Mouse (Mus musculus): ENCODE results near the gene Tcf7l1. TPM values are rescaled to one million over a fixed set of nuclear protein-coding genes. Genes with fewer than 3 reads are reported as not detected.

Tcf7l1 gene
- polyA plus RNA-seq, 1 experiment = 6.0 TPM

GRCm38 (mm10) chr6:72682238-72682637 lies 106.8 kb downstream of the Tcf7l1 start:
- H3K27ac ChIP-seq (ENCODE audit: control insufficient read depth, insufficient read depth, low read length) = no peak overlapping the region
- no peaks in the 10 kb centered on the region for H3K27me3 ChIP-seq (ENCODE audit: control insufficient read depth, insufficient read depth, low read length)
- TF ChIP-seq CTCF (IDR thresholded peaks at IDR 0.05; ENCODE audit: borderline replicate concordance, control insufficient read depth, extremely low read depth, insufficient read depth, low read length, poor library complexity) (no peak), POLR2A (IDR thresholded peaks at IDR 0.05; ENCODE audit: control insufficient read depth, extremely low read depth, insufficient read depth, low read length, poor library complexity) (no peak)
- DNase-seq = no peak
- H3K36me3 ChIP-seq (ENCODE audit: control insufficient read depth, insufficient read depth, low read length) = no peaks in the 10 kb centered on the region
- WGBS = 85% methylated on average over 4 of the region's 4 CpGs
- H3K4me1 ChIP-seq (replicated peaks; ENCODE audit: control insufficient read depth, insufficient read depth, low read length) = no peaks in the 10 kb centered on the region
- no peak overlapping the region for H3K4me3 ChIP-seq (ENCODE audit: control insufficient read depth, insufficient read depth, low read length)

GRCm38 (mm10) chr6:72680936-72681335 lies 108.1 kb downstream of the Tcf7l1 start:
- no peak for TF ChIP-seq CTCF (IDR thresholded peaks at IDR 0.05; ENCODE audit: borderline replicate concordance, control insufficient read depth, extremely low read depth, insufficient read depth, low read length, poor library complexity)
- TF ChIP-seq POLR2A (IDR thresholded peaks at IDR 0.05; ENCODE audit: control insufficient read depth, extremely low read depth, insufficient read depth, low read length, poor library complexity) = no peak
- no peak overlapping the region for H3K4me3 ChIP-seq (ENCODE audit: control insufficient read depth, insufficient read depth, low read length)
- WGBS = 87% methylated on average over 9 of the region's 9 CpGs
- H3K27ac ChIP-seq (ENCODE audit: control insufficient read depth, insufficient read depth, low read length) = no peak overlapping the region
- H3K4me1 ChIP-seq (replicated peaks; ENCODE audit: control insufficient read depth, insufficient read depth, low read length) = no peaks in the 10 kb centered on the region
- DNase-seq = no peak
- no peaks in the 10 kb centered on the region for H3K36me3 ChIP-seq (ENCODE audit: control insufficient read depth, insufficient read depth, low read length)
- H3K27me3 ChIP-seq (ENCODE audit: control insufficient read depth, insufficient read depth, low read length) = no peaks in the 10 kb centered on the region

- Histone ChIP-seq H3K36me3 (ENCODE audit: control insufficient read depth, insufficient read depth, low read length) (no peaks in the 10 kb centered on the region), H3K27me3 (ENCODE audit: control insufficient read depth, insufficient read depth, low read length) (no peaks in the 10 kb centered on the region), H3K27ac (ENCODE audit: control insufficient read depth, insufficient read depth, low read length) (no peak overlapping the region), H3K4me1 (replicated peaks; ENCODE audit: control insufficient read depth, insufficient read depth, low read length) (no peaks in the 10 kb centered on the region), H3K4me3 (ENCODE audit: control insufficient read depth, insufficient read depth, low read length) (no peak overlapping the region)
- TF ChIP-seq CTCF (IDR thresholded peaks at IDR 0.05; ENCODE audit: borderline replicate concordance, control insufficient read depth, extremely low read depth, insufficient read depth, low read length, poor library complexity) (no peak), POLR2A (IDR thresholded peaks at IDR 0.05; ENCODE audit: control insufficient read depth, extremely low read depth, insufficient read depth, low read length, poor library complexity) (no peak)
- 95% methylated on average over 9 of the region's 9 CpGs for WGBS
- DNase-seq = no peak
Observed at GRCm38 (mm10) chr6:72678631-72679030, 110.4 kb downstream of the Tcf7l1 start.

GRCm38 (mm10) chr6:72677510-72678220 lies 111.4 kb downstream of the Tcf7l1 start:
- Histone ChIP-seq H3K27ac (ENCODE audit: control insufficient read depth, insufficient read depth, low read length) (no peak overlapping the region), H3K4me3 (ENCODE audit: control insufficient read depth, insufficient read depth, low read length) (no peak overlapping the region), H3K36me3 (ENCODE audit: control insufficient read depth, insufficient read depth, low read length) (no peaks in the 10 kb centered on the region), H3K27me3 (ENCODE audit: control insufficient read depth, insufficient read depth, low read length) (no peaks in the 10 kb centered on the region), H3K4me1 (replicated peaks; ENCODE audit: control insufficient read depth, insufficient read depth, low read length) (no peaks in the 10 kb centered on the region)
- TF ChIP-seq POLR2A (IDR thresholded peaks at IDR 0.05; ENCODE audit: control insufficient read depth, extremely low read depth, insufficient read depth, low read length, poor library complexity) = no peak
- no peak for TF ChIP-seq CTCF (IDR thresholded peaks at IDR 0.05; ENCODE audit: borderline replicate concordance, control insufficient read depth, extremely low read depth, insufficient read depth, low read length, poor library complexity)
- DNase-seq = no peak
- WGBS = 95% methylated on average over 11 of the region's 11 CpGs

GRCm38 (mm10) chr6:72677079-72677478 lies 112.0 kb downstream of the Tcf7l1 start:
- H3K4me1 ChIP-seq (replicated peaks; ENCODE audit: control insufficient read depth, insufficient read depth, low read length) = no peaks in the 10 kb centered on the region
- no peak overlapping the region for H3K27ac ChIP-seq (ENCODE audit: control insufficient read depth, insufficient read depth, low read length)
- H3K27me3 ChIP-seq (ENCODE audit: control insufficient read depth, insufficient read depth, low read length) = no peaks in the 10 kb centered on the region
- no peak for DNase-seq
- WGBS = 87% methylated on average over 10 of the region's 10 CpGs
- TF ChIP-seq POLR2A (IDR thresholded peaks at IDR 0.05; ENCODE audit: control insufficient read depth, extremely low read depth, insufficient read depth, low read length, poor library complexity) = no peak
- no peak for TF ChIP-seq CTCF (IDR thresholded peaks at IDR 0.05; ENCODE audit: borderline replicate concordance, control insufficient read depth, extremely low read depth, insufficient read depth, low read length, poor library complexity)
- H3K4me3 ChIP-seq (ENCODE audit: control insufficient read depth, insufficient read depth, low read length) = no peak overlapping the region
- no peaks in the 10 kb centered on the region for H3K36me3 ChIP-seq (ENCODE audit: control insufficient read depth, insufficient read depth, low read length)

- TF ChIP-seq CTCF (IDR thresholded peaks at IDR 0.05; ENCODE audit: borderline replicate concordance, control insufficient read depth, extremely low read depth, insufficient read depth, low read length, poor library complexity) = no peak
- no peak for TF ChIP-seq POLR2A (IDR thresholded peaks at IDR 0.05; ENCODE audit: control insufficient read depth, extremely low read depth, insufficient read depth, low read length, poor library complexity)
- WGBS = 97% methylated on average over 2 of the region's 2 CpGs
- Histone ChIP-seq H3K36me3 (ENCODE audit: control insufficient read depth, insufficient read depth, low read length) (no peaks in the 10 kb centered on the region), H3K4me3 (ENCODE audit: control insufficient read depth, insufficient read depth, low read length) (no peak overlapping the region), H3K27ac (ENCODE audit: control insufficient read depth, insufficient read depth, low read length) (no peak overlapping the region), H3K4me1 (replicated peaks; ENCODE audit: control insufficient read depth, insufficient read depth, low read length) (no peaks in the 10 kb centered on the region), H3K27me3 (ENCODE audit: control insufficient read depth, insufficient read depth, low read length) (no peaks in the 10 kb centered on the region)
- no peak for DNase-seq
Observed at GRCm38 (mm10) chr6:72676376-72676775, 112.7 kb downstream of the Tcf7l1 start.

- no peak for DNase-seq
- Histone ChIP-seq H3K27ac (ENCODE audit: control insufficient read depth, insufficient read depth, low read length) (no peak overlapping the region), H3K4me3 (ENCODE audit: control insufficient read depth, insufficient read depth, low read length) (no peak overlapping the region), H3K27me3 (ENCODE audit: control insufficient read depth, insufficient read depth, low read length) (no peaks in the 10 kb centered on the region), H3K36me3 (ENCODE audit: control insufficient read depth, insufficient read depth, low read length) (no peaks in the 10 kb centered on the region), H3K4me1 (replicated peaks; ENCODE audit: control insufficient read depth, insufficient read depth, low read length) (no peaks in the 10 kb centered on the region)
- TF ChIP-seq POLR2A (IDR thresholded peaks at IDR 0.05; ENCODE audit: control insufficient read depth, extremely low read depth, insufficient read depth, low read length, poor library complexity) = no peak
Observed at GRCm38 (mm10) chr6:72673751-72674150, 115.3 kb downstream of the Tcf7l1 start.

Measured in thymus, adult 2 months (tissue).